Mouse (Mus musculus) left cerebral cortex, postnatal 4 days (tissue): Measurements from ENCODE around the gene Otof. TPM values are rescaled to one million over a fixed set of nuclear protein-coding genes. Genes with fewer than 3 reads are reported as not detected.
A peak's percentile ranks its signal among the peaks of the same experiment; 100 is the strongest.

Source experiments
- DNase-seq: peaks from one replicate; pipeline ENCODE4 v3.0.0-alpha.2; 2022
- intact Hi-C: fragments of 180-260 bp; cut with DNase I; formaldehyde crosslinking; loops from one replicate; pipeline ENCODE4 v1.15.1; 2025
- total RNA-seq, 2 experiments: library from RNA; stranded (reverse); gene quantifications; 2 replicates each; pipeline ENCODE4 v1.2.3; 2021

Otof gene
- total RNA-seq, 2 experiments from 2014 or later: 7.1 to 10.8 TPM

DNA sequence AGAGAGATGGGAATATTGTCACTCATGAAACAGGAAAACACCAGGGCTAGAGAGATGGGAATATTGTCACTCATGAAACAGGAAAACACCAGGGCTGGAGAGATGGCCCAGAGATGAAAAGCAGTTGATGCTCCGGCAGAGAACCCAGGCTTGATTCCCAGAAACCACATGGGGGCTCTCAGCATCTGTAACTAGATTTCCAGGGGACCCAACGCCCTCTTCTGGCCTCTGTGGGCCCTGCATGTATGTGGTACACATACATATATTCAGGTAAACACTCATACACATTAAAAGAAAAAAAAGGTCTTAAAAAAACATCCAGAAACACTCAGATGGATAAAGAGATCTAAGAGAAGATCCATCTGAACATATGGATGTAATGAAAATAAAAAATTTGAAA lies 22.8 kb downstream of the Otof start:
- peak; percentile 31 for DNase-seq
- intact Hi-C loops: no loop called here

DNA sequence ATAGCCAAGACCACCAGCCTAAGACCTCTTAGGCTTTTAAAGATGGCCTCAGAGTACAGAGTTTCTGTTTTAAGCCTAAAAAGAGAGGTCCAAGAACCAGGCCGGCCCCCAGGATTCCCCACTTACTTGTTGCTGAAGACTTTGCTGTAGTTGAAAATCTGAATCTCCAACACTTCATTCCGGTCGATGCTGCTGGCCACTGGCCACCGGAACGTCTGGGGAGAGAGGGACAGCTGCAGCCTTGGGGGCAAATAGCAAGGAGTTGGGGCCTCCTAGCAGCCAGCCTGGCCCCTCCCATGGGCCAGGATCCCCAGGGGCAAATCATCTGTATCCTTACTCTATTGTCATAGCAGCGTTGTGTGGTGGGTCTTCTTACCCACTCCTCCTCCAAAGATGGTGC lies 34.3 kb downstream of the Otof start:
- no peak for DNase-seq
- intact Hi-C loops: no loop called here

DNA sequence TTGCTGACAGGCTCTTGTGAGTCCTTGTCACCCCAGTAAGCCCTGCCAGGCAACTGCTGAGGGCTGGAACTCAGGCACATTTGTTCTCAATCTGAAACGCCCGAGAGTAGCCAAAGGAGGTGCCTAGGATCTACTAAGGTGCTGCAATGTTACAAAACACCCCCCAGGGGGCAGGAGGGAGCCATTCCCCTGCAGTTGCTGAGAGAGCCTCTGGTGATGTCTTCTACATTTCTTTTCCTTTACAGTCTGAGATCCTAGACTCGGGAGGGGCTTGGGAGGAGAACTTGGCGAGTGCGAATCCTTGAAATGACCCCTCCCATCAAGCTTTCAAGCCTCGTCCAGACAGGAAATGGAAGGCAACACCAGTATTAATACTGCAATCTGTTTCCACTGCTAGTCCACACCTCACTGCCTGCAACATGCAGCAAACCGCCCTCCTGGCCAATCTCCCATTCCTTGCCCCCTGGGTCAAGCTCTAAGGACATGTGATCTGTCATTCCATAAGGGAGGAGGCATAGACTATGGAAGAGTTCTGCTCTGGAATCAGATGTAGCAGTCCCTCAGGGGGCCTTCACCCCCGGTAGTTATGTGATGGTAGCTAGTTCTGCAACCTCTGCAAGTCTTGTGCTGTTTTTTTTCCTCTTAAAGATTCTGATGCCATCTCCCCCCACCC lies 38.0 kb downstream of the Otof start:
- DNase-seq: peak; percentile 71
- intact Hi-C loops: no loop called here

DNA sequence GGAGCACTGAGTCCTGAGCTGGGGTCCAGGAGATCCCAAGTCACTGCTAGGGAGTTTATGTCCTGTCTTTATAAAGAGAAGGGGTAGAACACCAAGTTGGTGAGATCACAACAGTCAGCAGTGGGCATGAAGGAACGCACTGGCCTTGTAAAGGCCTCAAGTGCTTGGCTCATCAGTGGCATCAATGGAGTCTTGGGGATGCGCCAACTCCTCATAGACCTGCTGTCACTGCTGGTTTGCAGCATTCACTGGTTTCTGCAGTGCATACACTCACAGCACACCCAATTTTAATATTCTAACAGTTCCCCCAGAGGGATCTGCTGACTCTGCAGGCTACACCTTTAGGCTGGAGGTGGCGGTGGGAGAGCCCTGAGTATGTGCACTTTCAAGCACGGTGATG lies 38.6 kb downstream of the Otof start:
- DNase-seq: peak; percentile 58
- intact Hi-C loops: no loop called here

DNA sequence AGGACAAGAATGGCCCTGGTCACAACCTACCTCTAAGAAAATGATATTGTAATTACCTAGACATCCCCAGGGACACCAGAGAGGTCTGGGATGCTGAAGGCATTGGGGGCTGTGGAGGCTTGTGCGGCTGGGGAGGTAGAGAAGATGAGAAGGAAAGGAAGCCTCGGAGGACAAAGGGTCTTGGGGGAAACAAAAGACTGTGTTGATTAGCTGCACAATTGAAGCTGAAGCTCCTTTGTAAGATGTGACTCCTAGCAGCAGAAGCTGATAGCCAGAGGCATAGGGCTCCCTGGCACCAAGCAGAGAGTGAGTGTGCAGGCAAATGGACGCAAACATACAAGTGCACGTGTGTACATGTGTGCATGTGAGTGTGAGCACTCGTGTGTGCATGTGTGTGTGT lies 45.1 kb downstream of the Otof start:
- DNase-seq: no peak
- intact Hi-C loops: no loop called here

- intact Hi-C loops: no loop called here
- DNase-seq: peak; percentile 17
Measured at GRCm38 (mm10) chr5:30415876-30416275, 45.9 kb downstream of the Otof start.

GRCm38 (mm10) chr5:30415381-30415780 lies 46.4 kb downstream of the Otof start:
- intact Hi-C loops: no loop called here

GRCm38 (mm10) chr5:30411524-30411923 lies 50.2 kb downstream of the Otof start:
- intact Hi-C loops: no loop called here
- no peak for DNase-seq

More at GRCm38 (mm10) chr5:30415381-30415780, 46.4 kb downstream of the Otof start:
- no peak for DNase-seq

GRCm38 (mm10) chr5:30406876-30407275 lies 54.9 kb downstream of the Otof start:
- intact Hi-C loops: no loop called here

DNA sequence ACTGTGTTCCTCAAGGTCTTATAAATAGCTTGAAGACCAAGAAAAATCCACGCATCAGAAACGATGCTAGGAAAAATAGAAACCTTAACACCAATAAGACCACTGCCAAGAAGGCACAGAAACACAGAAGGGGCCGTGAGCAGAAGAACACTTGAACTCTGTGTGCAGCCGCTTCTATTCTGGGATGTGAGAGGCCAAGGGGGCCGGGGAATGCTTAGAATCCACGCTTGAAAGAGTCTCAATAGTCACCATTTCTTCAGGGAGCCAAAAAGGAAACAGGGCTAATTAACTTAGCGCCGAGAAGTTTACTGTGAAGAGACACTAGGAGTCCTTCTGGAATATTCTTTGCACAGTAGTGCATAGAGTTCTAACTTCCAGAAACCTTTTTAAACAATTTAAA lies 60.6 kb downstream of the Otof start:
- intact Hi-C loops: no loop called here

More at GRCm38 (mm10) chr5:30406876-30407275, 54.9 kb downstream of the Otof start:
- DNase-seq: no peak

DNA sequence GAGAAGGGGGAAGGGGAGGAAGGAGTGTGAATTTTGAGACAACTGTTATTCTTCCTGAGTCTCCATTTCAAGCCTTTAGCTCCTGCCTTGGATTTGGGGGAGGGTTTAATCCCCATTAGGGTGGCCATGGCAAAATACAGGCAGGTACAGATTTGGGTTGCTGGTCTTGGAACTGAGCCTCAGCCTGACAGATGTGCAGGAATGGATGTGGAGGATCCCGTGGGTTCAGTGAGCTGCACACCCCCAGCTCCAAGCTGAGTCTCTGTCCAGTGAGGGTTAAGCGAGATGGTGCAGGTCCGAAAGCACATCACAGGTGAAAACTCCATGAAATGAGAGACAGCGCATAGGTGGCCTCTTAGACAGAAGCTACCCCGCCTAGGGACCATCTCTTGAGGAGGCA lies 61.2 kb downstream of the Otof start:
- no peak for DNase-seq
- intact Hi-C loops: no loop called here

More for the DNA sequence above, 60.6 kb downstream of the Otof start:
- DNase-seq: no peak

GRCm38 (mm10) chr5:30391473-30391872 lies 70.3 kb downstream of the Otof start:
- intact Hi-C loops: no loop called here
- peak; percentile 78 for DNase-seq

DNA sequence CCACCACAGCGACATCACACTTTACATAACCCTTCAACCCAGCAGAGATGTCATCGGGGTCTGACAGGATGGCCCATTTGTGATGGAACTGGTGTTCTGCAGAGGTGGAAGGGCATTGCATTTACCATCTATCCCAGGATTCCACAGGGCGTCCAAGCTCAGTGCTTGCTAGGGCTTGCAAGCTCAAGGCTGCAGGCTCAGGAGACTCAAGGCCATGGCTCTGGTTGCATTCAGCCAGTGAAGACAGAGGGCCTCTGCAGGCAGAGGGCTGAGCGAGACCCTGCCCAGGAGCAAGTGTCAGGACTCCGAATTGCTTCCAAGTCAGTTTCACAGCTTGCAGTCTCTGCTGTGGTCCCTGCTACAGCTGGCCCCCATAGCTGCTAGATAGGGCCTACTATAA lies 71.9 kb downstream of the Otof start:
- intact Hi-C loops: no loop called here
- DNase-seq: no peak

DNA sequence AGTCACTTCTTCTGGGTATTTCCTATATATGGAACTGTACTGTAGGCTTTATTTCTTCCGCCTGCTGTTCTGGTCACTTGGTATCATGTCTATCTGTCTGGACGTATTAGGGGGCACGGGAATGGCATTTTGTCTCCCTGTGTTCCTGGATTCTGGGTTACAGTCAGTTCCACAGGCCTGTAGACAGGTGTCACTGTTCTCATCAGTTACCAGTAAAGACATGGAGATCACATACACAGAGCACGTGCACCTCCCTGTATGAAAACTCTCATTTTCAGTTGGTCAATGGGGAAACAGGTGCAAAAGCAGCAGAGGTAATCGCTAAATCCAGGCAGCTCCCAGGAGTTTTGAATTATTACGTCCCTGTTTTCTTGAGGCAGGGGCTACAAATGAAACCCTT lies 74.0 kb downstream of the Otof start:
- intact Hi-C loops: no loop called here
- DNase-seq: no peak

DNA sequence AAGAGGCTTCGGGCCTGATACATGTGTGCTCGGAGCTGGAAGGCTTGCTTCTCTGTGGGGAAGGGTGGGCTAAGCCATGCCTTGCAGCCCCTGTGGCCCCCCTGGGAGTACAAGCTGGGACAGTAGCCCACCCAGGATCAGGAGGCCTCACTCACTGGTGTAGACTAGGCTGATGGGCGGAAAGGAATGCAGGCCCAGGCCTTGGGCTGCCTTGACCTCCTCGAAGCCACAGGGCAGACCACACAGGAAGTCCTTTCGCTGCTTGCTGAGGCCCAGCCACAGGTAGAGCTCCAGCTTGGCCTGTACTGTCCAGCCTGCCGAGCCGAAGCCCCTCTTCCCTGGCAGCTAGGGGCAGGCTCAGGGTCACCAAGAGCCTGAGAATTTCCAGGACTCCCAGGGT lies 78.9 kb downstream of the Otof start:
- intact Hi-C loops: no loop called here
- DNase-seq: no peak

DNA sequence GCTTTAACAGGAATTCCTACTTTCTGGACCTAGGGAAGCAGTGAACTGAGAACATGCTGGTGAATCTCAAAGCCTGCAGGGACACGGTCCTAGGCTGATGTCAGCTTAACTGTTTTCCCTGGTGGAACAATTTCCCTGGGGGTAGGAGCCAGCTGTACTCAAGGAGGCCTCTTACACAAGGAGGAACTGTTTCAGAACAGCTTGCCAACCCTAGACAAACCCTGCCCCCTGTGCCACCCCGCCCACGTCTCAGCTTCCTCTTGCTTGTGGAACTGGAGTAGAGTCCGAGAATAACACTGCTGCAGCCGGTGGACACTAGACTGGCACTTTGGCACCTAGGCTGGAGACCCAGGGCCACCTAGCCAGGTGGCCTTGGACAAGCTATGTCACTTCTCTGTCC lies 92.3 kb downstream of the Otof start:
- intact Hi-C loops: no loop called here
- no peak for DNase-seq

- no peak for DNase-seq
- intact Hi-C loops: no loop called here
Measured at GRCm38 (mm10) chr5:30367405-30367804, 94.3 kb downstream of the Otof start.

DNA sequence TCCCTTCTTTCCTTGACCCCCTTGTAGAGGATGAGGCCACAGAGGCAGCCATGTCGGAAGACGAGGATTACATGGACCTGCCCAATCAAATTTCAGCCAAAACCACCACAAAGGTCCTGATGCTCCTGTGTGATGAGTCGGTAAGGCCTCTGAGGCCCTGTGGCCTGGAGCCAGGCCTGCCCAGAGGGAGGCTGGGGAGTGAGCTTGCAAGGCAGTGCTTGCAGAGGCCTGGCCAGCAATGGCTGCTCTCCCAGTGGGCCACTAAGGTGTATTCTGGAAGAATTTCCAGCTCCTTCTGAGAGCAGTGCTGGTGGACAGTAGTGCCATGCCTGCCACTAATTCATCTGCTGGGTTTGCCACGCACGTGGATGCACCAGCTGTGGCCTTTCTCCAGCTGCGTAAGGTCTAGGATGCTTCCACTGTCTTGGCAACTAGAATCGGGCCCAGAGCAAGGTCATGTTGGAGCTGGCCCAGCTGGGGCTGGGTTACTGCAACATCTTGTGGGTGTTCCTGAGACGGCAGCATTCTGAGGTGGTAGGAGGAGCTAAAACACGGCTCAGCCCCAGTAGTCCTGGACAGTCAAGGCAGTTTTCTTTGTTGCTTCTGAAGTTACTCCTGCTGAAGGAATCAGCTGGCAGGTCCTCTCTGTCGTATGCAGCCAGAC lies 103.2 kb downstream of the Otof start:
- intact Hi-C loops: no loop called here
- DNase-seq: no peak

- DNase-seq: no peak
- intact Hi-C loops: no loop called here
Measured at GRCm38 (mm10) chr5:30356647-30357046, 105.1 kb downstream of the Otof start.

DNA sequence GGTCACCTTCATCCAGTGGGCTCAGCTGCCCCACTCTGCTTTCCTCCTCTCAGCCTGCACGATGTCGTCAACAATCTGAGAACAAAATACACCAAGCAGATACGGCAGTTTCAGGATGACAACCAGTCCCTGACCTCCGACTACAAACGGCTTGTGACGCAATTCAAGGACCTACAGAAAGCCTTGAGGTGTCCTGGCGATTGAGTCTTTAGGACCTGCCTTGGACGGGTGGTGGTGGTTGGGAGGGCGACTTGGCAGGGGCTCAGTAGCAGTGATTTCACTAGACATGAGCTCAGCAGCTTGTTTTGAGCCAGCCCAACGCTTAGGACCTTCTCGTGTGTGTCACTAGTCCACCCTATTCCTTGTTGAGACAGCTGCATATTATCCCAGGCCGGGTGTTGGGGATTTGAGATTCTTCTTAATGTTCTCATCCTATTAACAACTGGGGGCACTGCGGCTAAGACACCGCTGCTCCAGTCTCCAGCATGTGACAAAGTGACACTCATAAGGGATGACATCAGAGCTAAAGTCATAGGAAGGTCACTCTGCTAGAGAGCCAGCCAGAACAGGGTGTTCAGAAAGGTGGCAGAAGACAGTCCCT lies 106.1 kb downstream of the Otof start:
- intact Hi-C loops: no loop called here
- DNase-seq: no peak

GRCm38 (mm10) chr5:30355114-30355513 lies 106.6 kb downstream of the Otof start:
- intact Hi-C loops: no loop called here
- DNase-seq: no peak

- intact Hi-C loops: no loop called here
- DNase-seq: no peak
Measured at GRCm38 (mm10) chr5:30353605-30354004, 108.1 kb downstream of the Otof start.
